Mouse (Mus musculus): ENCODE data around the gene Rassf2.

DNA sequence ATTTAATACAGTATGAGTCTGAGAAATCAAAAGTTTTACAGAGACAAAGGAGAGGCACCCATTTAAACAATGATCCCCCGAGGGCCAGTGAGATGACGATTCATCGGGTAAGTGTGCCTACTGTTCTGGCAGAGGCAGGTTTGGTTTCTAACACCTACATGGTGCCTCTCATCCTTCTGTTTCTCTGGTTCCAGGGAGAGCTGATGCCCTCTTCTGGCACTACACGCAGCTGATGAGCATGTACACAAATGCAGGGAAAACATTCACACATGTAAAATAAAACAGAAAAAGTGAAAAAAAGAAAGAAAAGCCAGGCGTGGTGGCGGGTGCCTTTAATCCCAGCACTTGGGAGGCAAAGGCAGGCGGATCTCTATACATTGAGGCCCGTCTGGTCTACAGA lies 29.9 kb upstream of the Rassf2 start:
- TF ChIP-seq CTCF (IDR thresholded peaks at IDR 0.05): peak; percentile 46
- no peak for TF ChIP-seq EP300 (IDR thresholded peaks at IDR 0.05)
